Mouse (Mus musculus) brain, embryonic 14.5 days (tissue): ENCODE data around the gene Ndc1. TPM values are rescaled to one million over a fixed set of nuclear protein-coding genes. Genes with fewer than 3 reads are reported as not detected.

ENCODE experiments used
- DNase-seq: peaks from one replicate; pipeline ENCODE4 v3.0.0-alpha.2; 2011; ENCODE audit warnings: low read depth
- CTCF ChIP-seq: fragments of 200-500 bp; IDR thresholded peaks from 2 replicates; pipeline ENCODE4 v1.5.1; 2012; ENCODE audit warnings: inconsistent platforms, mild to moderate bottlenecking, moderate library complexity, borderline replicate concordance; ENCODE audit not compliant: insufficient read depth, insufficient read length; ENCODE audit errors: extremely low read depth
- POLR2A ChIP-seq: fragments of 200-500 bp; IDR thresholded peaks from 2 replicates; pipeline ENCODE4 v1.6.1; 2012; ENCODE audit warnings: mild to moderate bottlenecking, inconsistent platforms, borderline replicate concordance; ENCODE audit not compliant: poor library complexity, insufficient read depth, insufficient read length, severe bottlenecking; ENCODE audit errors: extremely low read depth
- polyA plus RNA-seq: library from polyadenylated mRNA; depleted of rRNA; stranded (reverse); fragments of >200 nt; gene quantifications from 2 replicates; pipeline ENCODE4 v1.2.3, GENCODE M21; 2012; rRNA removed

The Ndc1 gene
- polyA plus RNA-seq = 20.2 and 24.9 TPM in 2 replicates

DNA sequence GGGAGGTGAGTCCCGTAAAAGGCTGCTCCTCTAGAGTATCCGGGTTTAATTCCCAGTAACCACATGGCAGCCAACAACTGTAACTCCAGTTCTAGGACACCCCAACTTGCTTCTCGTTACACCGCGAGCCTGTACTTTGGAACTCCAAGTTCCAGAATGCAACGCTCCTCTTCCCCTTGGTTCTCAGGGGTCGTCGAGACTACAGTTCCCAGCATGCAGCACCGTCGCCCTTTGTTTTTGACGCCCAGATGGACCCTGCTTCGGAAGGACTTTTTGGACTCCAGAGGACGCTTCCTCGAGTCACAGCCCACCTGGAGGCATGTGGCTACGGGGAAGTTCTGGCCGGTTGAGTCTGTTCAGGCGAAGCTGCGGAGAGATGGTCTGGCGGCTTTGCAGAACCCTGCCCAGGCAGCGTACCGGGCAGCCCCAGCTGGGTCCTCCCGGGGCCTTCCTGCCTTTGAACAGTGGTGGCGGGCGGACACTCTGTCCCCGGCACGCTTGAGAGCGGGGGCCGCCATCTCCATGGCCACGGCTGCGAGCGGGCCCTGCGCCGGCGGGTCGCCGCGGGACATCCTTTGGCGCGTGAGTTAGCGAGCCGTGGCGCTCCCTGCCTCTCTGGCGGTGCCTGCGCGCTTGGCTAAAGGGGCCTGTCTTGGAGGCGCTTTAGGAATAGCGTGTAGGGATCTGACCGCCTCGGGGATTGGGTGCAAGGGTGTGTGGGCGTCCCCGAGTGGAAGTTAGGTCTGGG lies at the start of gene Ndc1:
Ndc1 (plus strand) TSS at position 218 of the 748 bp plus-strand sequence.
- peak; percentile 97 for DNase-seq
- TF ChIP-seq POLR2A (peak; percentile 46; the same call in 1 of the 2 replicates), CTCF (no peak)

DNA sequence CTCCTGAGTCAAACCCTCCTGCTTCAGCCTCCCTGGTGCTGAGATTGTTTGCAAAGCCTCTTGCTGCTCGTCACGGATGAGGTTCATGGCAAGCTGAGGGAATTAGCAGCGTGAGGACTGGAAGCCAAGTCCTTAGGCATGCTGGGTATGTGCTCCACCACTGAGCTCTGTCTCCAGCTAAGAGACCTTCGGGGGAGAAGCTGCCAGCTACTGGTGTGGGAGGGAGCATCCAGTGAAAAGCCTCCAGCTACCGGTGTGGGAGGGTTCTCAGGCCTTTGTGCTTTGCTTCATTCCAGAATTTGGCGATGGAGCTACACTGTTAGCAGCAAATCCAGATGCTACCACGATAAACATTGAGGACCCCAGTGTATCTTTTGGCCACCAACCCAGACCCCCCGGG lies 48.9 kb upstream of the Ndc1 start:
- DNase-seq = no peak
- TF ChIP-seq CTCF (no peak), POLR2A (no peak)

DNA sequence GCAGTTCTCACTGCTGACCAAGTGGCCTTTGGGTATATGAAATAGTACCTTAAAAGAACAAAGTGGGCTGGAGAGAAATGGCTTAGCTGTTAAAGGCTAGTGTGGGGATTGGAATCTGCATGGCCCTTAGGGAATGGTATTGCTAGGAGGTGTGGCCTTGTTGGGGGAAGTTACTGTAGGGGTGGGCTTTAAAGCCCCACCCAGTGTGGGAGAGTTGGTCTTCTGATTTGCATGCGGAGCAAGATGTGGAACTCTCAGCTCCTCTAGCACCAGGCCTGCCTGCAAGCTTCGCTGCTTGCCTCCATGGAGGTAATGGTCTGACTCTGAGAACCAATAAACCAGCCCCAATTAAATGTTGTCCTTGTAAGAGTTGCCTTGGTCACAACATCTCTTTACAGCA lies 46.5 kb upstream of the Ndc1 start:
- DNase-seq = no peak
- TF ChIP-seq POLR2A (no peak), CTCF (no peak)

GRCm38 (mm10) chr4:107323113-107323512 lies 44.5 kb upstream of the Ndc1 start:
- TF ChIP-seq CTCF (no peak), POLR2A (no peak)
- no peak for DNase-seq

DNA sequence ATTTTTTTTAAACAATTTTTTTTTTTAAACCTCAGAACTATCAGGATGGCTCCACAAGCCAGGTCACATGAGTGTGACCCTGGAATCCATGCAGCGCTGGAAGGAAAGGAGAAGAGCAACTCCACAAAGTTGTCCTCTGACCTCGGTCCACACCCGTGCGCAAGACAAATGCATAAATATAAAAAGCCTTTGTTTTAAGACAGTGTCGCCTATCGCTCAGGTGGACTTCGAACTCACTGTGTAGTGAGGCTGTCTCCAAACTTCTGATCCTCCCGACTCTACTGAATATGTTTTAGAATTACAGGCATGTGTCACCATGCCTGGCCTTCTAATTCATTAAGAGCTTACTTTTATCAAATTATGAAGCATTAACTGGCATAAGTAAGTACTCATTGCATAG lies 39.1 kb upstream of the Ndc1 start:
- TF ChIP-seq CTCF (no peak), POLR2A (no peak)
- no peak for DNase-seq

DNA sequence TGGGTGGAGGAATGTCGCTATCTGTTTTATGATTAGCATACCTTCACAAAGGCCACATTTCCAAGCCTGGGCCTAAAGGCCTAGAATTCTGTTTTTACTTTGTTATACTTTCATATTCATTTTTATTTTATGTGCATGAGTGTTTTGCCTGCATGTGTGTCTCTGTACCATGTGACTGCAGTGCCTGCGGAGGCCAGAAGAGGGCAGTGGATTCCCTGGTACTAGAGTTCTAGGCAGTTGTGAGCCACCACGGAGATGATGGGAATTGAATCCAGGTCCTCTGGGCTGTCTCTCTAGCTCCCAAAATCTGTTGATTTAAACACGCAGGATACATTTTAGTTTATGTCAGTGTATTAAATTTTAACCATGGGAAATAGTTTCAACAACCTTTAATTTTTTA lies 34.1 kb upstream of the Ndc1 start:
- no peak for DNase-seq
- TF ChIP-seq CTCF (peak; percentile 10; the same call in 1 of the 2 replicates), POLR2A (no peak)

DNA sequence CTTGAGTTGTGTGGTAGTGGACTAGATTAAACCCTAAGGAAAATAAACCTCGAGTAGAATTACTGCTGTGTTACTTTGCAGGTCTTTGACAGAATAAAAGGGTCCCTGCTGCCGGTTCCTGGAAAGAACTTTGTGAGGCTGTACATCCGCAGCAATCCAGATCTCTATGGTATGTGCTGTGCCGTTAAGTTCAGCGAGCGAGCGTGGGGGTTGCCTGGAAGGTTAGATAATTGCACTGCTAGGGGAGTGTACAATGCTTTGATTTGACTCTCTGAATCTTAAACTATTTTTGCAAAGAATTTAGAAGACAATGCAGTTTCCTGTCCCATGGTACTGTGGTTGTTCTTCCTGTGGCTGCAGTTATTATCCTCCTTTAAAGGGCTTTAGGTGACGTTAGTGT lies 31.2 kb upstream of the Ndc1 start:
- DNase-seq = no peak
- TF ChIP-seq CTCF (no peak), POLR2A (no peak)

- no peak for DNase-seq
- TF ChIP-seq POLR2A (no peak), CTCF (no peak)
Observed at GRCm38 (mm10) chr4:107337455-107337854, 30.1 kb upstream of the Ndc1 start.

- no peak for TF ChIP-seq POLR2A
- no peak for TF ChIP-seq CTCF
- DNase-seq = peak; percentile 60
Observed at GRCm38 (mm10) chr4:107341354-107341753, 26.2 kb upstream of the Ndc1 start.

DNA sequence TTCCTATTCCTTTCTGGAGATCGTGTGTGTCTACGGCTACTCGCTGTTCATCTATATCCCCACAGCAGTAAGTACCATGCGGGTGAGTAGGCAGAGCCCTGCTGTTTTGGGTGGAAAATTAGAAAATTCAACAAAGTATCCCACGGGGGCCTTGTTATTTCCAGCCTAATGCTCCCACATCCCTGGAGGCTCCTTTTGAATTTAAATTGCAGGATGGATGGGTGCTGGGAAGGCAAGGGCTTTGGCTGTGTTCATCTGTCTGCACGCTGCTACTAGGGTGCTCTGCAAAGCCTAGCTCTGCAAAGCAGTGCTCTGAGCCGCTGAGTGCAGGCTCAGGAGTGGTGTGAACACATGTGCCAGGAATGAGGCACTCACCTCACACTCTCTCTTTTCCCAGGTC lies 23.0 kb upstream of the Ndc1 start:
- no peak for TF ChIP-seq POLR2A
- DNase-seq = no peak

- no peak for DNase-seq
- TF ChIP-seq POLR2A (no peak), CTCF (no peak)
Observed at GRCm38 (mm10) chr4:107347221-107347620, 20.4 kb upstream of the Ndc1 start.

DNA sequence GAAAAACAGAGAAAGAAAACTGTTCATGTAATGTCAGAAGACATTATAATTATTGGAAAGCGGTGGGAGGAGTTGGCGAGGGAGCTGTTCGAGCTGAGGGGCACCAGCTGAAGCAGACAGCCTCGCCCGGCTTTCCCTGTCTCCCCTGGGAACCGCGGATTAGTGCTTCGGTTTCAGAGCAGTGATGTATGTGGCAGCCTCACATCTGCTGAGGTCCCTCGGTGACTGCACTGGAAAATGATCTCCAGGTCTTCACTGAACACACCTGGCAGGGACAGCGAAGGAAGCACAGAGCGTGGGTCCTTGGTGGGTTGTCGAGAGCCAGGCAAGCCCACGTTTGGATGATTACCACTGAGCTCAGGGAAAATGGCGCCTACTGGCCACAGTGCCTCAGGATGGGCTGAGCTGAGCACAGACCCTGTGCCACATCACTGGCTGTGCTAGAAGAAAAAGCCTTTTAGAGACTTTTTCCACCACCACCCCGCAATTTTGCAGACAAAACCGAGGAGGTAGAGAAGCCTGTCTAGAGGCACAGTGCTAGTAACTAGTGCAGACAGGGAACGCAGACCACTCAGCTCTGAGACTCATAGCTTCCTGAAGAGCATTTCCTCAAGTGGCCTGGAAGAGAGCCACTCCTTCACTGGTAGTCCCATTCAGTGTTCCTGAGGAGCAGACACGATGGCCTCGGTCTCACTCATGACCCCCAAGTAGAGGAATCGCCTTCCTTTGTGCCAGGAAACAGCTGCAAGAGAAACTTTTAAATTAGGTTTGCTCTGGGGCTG lies 18.9 kb upstream of the Ndc1 start:
- DNase-seq = peak; percentile 42
- TF ChIP-seq CTCF (no peak), POLR2A (no peak)

DNA sequence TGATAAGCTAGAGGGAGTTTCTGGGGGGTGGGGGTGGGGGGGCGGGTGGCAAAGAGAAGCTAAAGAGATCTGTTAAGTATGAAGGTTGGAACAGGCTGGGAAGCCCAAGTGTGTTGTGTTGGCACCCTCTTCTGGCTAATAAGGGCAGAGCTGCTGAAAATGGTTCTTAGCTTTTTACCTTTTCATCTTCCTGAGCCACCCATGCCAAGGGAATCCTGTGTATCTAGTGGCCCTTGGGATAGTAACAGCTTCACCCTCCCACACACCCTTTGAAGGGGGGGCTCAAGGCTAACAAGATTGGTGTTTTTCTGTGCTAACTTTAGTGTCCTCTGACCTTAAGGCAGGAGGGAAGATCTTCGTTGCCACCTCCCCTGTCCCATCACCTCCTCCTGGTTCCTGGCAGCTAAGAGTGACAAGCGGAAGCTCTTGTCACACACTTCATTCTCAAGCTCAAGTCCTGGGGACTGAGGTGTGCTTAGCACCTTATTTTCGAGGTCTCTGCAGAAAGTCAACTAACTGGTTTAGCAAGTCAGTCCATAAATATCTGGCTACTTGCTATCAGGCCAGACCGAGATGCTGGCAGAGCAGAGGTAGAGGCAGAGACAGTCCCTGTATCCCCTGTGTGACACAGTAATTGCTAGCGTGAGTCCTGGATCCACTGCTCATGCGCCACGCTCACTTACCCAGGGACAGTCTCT lies 18.1 kb upstream of the Ndc1 start:
- TF ChIP-seq POLR2A (no peak), CTCF (peak; percentile 70; the same call in 1 of the 2 replicates)
- peak; percentile 74 for DNase-seq
